Mouse (Mus musculus) intestine, embryonic 16.5 days (tissue): ENCODE measurements around the gene Med27. TPM values are rescaled to one million over a fixed set of nuclear protein-coding genes. Genes with fewer than 3 reads are reported as not detected.

Experiments
- ATAC-seq: fragments of 200-750 bp; cut with Nextera tagmentation; 2 replicates; pipeline ENCODE4 v1.8.0; 2017; ENCODE audit warnings: moderate TSS enrichment, moderate library complexity
- H3K27ac ChIP-seq: fragments of 300-500 bp; sonication (generic); 2 replicates; pipeline ENCODE4 v1.5.1; 2014; ENCODE audit warnings: mild to moderate bottlenecking, low read length
- H3K27me3 ChIP-seq: fragments of 300-500 bp; sonication (generic); replicated peaks from 2 replicates; pipeline ENCODE4 v1.6.1; 2014; ENCODE audit warnings: low read length, control low read depth, mixed read lengths; ENCODE audit not compliant: control insufficient read depth, insufficient read depth
- H3K36me3 ChIP-seq: fragments of 300-500 bp; sonication (generic); 2 replicates; pipeline ENCODE4 v1.6.1; 2014; ENCODE audit warnings: low read length, control low read depth; ENCODE audit not compliant: control insufficient read depth, insufficient read depth
- H3K4me1 ChIP-seq: fragments of 300-500 bp; sonication (generic); 2 replicates; pipeline ENCODE4 v1.6.1; 2014; ENCODE audit warnings: low read length, control low read depth, mixed read lengths; ENCODE audit not compliant: control insufficient read depth, insufficient read depth
- H3K4me2 ChIP-seq: fragments of 300-500 bp; sonication (generic); 2 replicates; pipeline ENCODE4 v1.6.1; 2014; ENCODE audit warnings: low read depth, low read length, control low read depth
- H3K4me3 ChIP-seq: fragments of 300-500 bp; sonication (generic); 2 replicates; pipeline ENCODE4 v1.5.1; 2014; ENCODE audit warnings: mild to moderate bottlenecking, low read length
- H3K9ac ChIP-seq: fragments of 300-500 bp; sonication (generic); 2 replicates; pipeline ENCODE4 v1.6.1; 2014; ENCODE audit warnings: low read depth, low read length
- H3K9me3 ChIP-seq: fragments of 300-500 bp; sonication (generic); 2 replicates; pipeline ENCODE4 v1.6.1; 2016; ENCODE audit warnings: low read length, control low read depth; ENCODE audit not compliant: control insufficient read depth
- WGBS: fragments of 180-500 bp; shearing (Covaris S2); extraction: QIAGEN DNeasy Blood & Tissue Kit; methylation state at CpG from one replicate; pipeline ENCODE4 v1.1.7; 2014; 5-methylcytosine and 5-hydroxymethylcytosine counted together
- polyA plus RNA-seq: library from polyadenylated mRNA; unstranded; fragments of >200 nt; fragmentation: Nextera tagmentation; extraction: Ambion mirVana; gene quantifications from 2 replicates; pipeline ENCODE4 v1.2.1, GENCODE M21; 2015

The Med27 gene
- polyA plus RNA-seq, 1 experiment from 2014 or later, result 41.4 TPM

DNA sequence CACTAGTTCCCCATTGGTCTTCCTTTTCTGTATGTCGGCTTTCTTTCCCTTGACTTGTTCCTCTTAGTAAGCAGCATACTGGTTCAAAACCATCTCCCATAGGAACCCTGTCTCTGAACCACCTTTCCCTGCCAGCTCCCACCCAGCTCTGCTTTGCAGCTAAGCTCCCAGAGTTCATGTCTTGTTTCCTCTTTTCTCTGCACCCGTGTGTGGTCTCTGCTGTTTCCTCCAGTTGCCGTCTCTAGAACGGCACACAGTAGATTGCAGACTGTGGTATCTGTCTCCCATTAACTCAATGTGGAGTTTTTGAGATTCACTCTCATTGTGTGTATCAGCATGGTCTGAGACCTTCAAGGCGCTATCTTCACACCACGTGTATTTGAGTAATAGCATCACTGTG is 71.9 kb downstream of the Med27 start:
- no peaks in the 10 kb centered on the region for H3K36me3 ChIP-seq
- H3K4me2 ChIP-seq, result no peak overlapping the region
- H3K9ac ChIP-seq, result no peak overlapping the region
- WGBS, result 66% methylated on average over 6 of the region's 6 CpGs
- no peak for ATAC-seq
- no peaks in the 10 kb centered on the region for H3K27me3 ChIP-seq
- peaks cover 18% of the 10 kb centered on the region for H3K4me1 ChIP-seq
- no peaks in the 10 kb centered on the region for H3K9me3 ChIP-seq
- no peak overlapping the region for H3K27ac ChIP-seq
- no peak overlapping the region for H3K4me3 ChIP-seq

DNA sequence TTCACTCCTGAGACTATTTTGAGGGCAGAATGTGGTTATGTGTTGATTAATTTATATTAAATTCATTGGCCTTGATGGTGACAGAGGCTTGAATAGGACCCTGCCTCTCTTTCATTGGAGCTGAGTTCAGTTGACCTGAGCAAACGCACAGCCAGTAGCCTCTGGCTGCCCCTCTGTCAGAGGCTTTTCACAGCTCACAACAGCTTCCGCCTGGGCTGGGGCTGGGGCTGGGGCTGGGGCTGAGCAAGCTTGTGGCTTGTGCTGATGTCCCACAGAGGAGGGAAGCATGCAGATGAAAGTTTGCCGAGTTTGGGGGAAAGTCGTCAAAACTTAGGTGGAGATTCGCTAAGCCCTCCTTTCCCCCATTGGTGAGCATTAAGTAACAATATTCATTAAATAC is 72.8 kb downstream of the Med27 start:
- Histone ChIP-seq H3K36me3 (no peaks in the 10 kb centered on the region), H3K4me1 (peaks cover 14% of the 10 kb centered on the region; the same call in 1 of the 2 replicates), H3K4me3 (no peak overlapping the region), H3K9ac (no peak overlapping the region), H3K4me2 (no peak overlapping the region), H3K27me3 (no peaks in the 10 kb centered on the region), H3K27ac (no peak overlapping the region), H3K9me3 (no peaks in the 10 kb centered on the region)
- WGBS, result 53% methylated on average over 5 of the region's 5 CpGs
- ATAC-seq, result no peak

DNA sequence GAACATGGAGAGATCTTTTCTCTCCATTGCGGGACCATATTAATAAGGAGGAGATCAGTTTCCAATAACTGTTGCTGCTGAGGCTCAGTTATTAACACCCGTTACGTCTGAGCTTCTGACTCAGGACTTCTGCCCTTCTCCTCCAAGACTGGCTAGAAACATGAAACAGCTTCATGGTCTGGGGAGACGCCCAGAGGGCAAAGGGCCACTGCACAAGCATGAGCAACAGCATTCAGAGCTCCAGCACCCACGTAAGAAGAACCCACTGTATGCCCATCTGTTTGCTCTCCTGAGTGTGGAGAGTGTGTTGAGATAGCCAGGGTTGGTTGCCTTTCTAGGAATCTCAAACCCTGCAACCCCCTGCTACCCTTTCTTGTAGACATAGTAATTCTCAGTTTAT is 73.3 kb downstream of the Med27 start:
- Histone ChIP-seq H3K9me3 (no peaks in the 10 kb centered on the region), H3K4me3 (no peak overlapping the region), H3K27me3 (no peaks in the 10 kb centered on the region), H3K9ac (no peak overlapping the region), H3K27ac (no peak overlapping the region), H3K4me2 (no peak overlapping the region), H3K4me1 (peaks cover 14% of the 10 kb centered on the region; the same call in 1 of the 2 replicates), H3K36me3 (no peaks in the 10 kb centered on the region)
- 74% methylated on average over 5 of the region's 5 CpGs for WGBS
- 0 out of 2 replicates have a peak, but pooled peaks have one; percentile 53 for ATAC-seq

DNA sequence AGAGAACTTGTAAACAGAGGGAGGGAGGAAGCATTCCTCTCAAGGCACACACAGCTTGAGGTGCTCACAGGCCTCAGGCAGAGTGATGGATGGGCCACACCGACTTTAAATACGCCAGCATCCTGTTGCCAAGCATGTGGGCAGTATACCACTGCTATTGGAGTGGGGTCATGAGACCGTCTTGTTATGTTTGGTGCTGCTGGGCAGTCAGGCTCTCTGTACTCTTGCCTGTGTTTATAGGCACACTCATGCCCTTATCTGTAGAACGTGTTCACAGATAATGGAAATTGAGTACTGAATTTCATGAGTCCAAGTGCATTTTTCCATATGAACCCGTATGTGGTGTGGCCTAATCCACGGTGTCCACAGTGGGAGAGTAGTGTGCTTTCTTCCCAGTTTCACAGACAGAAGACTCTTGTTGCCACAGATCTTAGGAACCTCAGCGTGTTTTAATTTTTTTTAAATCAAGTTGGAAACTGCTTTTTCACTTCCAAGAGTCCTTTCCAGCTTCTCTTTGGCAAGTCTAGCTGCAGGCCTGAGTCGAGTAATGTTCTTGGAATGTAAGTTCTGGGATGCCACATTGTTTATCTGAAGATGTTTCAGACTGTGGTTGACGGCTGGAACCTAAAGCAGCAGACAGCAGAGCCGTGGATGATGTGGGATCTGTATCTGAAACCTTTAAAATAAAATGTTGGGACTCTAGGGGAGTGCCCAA is 75.7 kb downstream of the Med27 start:
- WGBS, result 50% methylated on average over 10 of the region's 10 CpGs
- ATAC-seq, result no peak
- Histone ChIP-seq H3K4me1 (peaks cover 14% of the 10 kb centered on the region; the same call in 1 of the 2 replicates), H3K4me3 (no peak overlapping the region), H3K9me3 (no peaks in the 10 kb centered on the region), H3K4me2 (no peak overlapping the region), H3K27me3 (no peaks in the 10 kb centered on the region), H3K9ac (no peak overlapping the region), H3K27ac (no peak overlapping the region), H3K36me3 (no peaks in the 10 kb centered on the region)

DNA sequence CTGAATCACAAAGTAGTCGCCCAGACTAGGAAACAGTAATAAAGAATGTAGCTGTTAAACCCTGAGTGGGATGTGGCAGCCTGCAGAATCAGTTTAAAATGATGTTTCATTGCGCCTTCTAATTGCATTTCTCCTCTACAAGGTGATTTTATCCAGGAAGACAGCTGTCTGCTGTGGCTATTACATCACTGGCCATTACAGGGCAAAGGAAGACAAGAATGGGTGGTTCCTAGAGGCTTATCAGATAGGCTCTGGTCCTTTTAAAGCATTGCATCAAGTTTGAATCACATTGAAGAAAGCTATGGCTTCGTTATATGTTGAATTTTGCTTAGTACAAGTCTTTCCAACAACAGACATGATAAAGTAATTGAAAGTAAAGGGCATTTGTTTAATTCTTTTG is 76.4 kb downstream of the Med27 start:
- 80% methylated on average over 3 of the region's 3 CpGs for WGBS
- no peak overlapping the region for H3K27ac ChIP-seq
- no peak overlapping the region for H3K4me2 ChIP-seq
- no peaks in the 10 kb centered on the region for H3K36me3 ChIP-seq
- H3K9me3 ChIP-seq, result no peaks in the 10 kb centered on the region
- no peaks in the 10 kb centered on the region for H3K27me3 ChIP-seq
- no peak for ATAC-seq
- peaks cover 14% of the 10 kb centered on the region; the same call in 1 of the 2 replicates for H3K4me1 ChIP-seq
- H3K9ac ChIP-seq, result no peak overlapping the region
- no peak overlapping the region for H3K4me3 ChIP-seq

DNA sequence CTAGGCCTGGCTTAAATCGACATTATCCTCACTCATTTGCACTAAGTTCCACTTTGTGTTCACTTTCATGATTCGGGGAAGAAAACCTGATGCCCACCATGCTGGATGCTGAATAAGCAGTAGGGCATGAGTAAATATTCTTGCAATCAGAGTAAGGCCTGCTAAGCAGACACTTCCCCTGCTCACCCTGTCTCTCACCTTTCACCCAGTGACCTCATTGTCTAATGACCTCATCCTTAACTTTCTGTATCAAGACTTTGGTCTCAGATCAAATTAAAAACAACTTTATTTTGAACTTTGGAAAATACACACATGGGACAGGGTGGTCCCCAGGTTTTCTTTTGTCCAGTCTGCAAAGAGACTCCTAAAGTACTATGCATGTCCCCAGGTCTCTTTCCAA is 78.8 kb downstream of the Med27 start:
- H3K4me3 ChIP-seq, result no peak overlapping the region
- no peaks in the 10 kb centered on the region for H3K27me3 ChIP-seq
- H3K4me2 ChIP-seq, result no peak overlapping the region
- WGBS, result 75% methylated on average over 2 of the region's 2 CpGs
- no peaks in the 10 kb centered on the region for H3K9me3 ChIP-seq
- H3K27ac ChIP-seq, result no peak overlapping the region
- peaks cover 11% of the 10 kb centered on the region; the same call in 1 of the 2 replicates for H3K4me1 ChIP-seq
- no peak for ATAC-seq
- H3K9ac ChIP-seq, result no peak overlapping the region
- H3K36me3 ChIP-seq, result no peaks in the 10 kb centered on the region

DNA sequence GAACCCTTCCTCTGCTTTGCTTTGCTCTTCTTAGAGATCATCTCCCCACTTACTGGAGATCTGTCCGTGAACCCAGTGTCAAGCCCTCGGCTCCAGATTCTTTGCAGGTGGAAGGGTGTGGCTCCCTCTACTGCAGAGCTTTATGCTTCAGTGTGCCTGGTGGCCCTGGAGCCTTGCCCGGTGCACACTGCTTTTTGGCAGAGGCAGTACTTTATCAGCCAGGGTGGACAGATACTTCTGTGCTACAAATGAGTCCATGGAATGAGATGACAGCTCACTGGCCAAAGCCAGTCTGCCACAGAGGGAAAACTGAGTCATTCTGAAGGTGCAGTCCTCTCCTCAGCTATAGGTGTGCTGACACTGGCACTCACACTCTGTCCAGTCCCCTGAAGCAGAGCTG is 80.1 kb downstream of the Med27 start:
- Histone ChIP-seq H3K4me1 (peaks cover 11% of the 10 kb centered on the region; the same call in 1 of the 2 replicates), H3K27ac (no peak overlapping the region), H3K4me2 (no peak overlapping the region), H3K27me3 (no peaks in the 10 kb centered on the region), H3K9me3 (no peaks in the 10 kb centered on the region), H3K36me3 (no peaks in the 10 kb centered on the region), H3K9ac (no peak overlapping the region), H3K4me3 (no peak overlapping the region)
- 71% methylated on average over 3 of the region's 3 CpGs for WGBS
- ATAC-seq, result no peak

DNA sequence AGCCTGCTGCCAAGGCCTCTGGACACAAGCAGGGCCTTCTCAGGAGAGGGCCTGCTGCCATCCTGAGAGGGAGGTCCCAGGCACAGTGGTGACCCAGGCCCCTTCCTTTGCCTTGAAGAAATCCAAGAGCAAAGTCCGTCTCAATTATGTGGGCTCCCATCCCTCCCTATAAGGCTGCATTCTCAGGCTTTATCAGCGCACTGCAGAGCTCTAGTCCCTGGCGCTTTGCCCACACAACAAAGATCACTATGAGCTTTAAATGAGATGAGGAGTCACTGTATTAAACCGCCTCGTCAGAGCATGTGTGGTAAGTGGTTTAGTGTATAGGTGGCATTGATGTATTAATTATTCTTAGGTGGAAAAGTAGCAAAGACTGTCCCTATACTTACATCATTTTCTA is 85.9 kb downstream of the Med27 start:
- H3K4me3 ChIP-seq, result no peak overlapping the region
- no peak overlapping the region for H3K27ac ChIP-seq
- H3K36me3 ChIP-seq, result no peaks in the 10 kb centered on the region
- no peak overlapping the region for H3K4me2 ChIP-seq
- ATAC-seq, result no peak
- H3K4me1 ChIP-seq, result peaks cover 4% of the 10 kb centered on the region; the same call in 1 of the 2 replicates
- no peaks in the 10 kb centered on the region for H3K27me3 ChIP-seq
- H3K9me3 ChIP-seq, result no peaks in the 10 kb centered on the region
- no peak overlapping the region for H3K9ac ChIP-seq
- whole genome bisulfite sequencing, result 63% methylated on average over 5 of the region's 5 CpGs

DNA sequence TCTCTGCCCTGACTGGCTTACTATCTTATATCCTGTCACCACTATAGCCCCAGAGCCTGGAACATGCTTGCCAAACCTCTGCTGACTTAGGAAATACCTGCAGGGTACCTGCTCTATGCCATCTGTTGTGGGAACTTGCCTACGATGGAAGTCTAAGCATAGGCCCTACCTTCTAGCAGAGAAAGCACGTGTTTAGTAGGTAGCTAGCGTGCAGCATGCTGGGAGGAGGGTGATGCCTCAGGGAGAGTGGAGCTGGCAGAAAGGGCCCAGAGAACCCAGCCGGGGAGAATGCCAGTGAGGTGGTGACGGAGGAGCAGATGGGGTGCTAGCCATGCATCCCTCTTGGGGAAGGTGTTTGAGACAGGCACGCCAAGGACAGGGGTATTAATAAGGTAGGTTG is 89.8 kb downstream of the Med27 start:
- Histone ChIP-seq H3K9ac (no peak overlapping the region), H3K27ac (no peak overlapping the region), H3K4me1 (peaks cover 10% of the 10 kb centered on the region), H3K36me3 (no peaks in the 10 kb centered on the region), H3K9me3 (no peaks in the 10 kb centered on the region), H3K4me2 (no peak overlapping the region), H3K27me3 (no peaks in the 10 kb centered on the region), H3K4me3 (no peak overlapping the region)
- no peak for ATAC-seq
- WGBS, result 87% methylated on average over 6 of the region's 6 CpGs

DNA sequence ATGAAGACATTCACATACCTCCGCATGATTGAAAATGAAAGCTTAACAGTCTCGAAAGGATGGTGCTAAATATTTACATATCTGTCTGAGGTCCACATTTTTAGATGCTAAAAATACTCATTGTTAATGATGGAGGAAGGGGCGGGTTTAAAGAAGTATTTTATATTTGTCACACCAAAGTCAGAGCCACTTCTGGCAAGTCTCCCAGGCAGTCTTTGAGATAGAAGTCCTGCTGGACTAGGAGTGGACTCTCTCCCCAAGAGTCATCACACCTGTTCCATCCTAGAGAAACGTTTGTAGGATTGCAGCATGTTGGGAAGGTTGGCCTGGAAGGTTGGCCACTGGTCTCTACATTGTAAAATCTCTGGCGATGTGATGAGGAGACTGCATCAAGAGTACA is 90.5 kb downstream of the Med27 start:
- H3K4me1 ChIP-seq, result peaks cover 10% of the 10 kb centered on the region
- WGBS, result 67% methylated on average over 5 of the region's 5 CpGs
- H3K9ac ChIP-seq, result no peak overlapping the region
- H3K9me3 ChIP-seq, result no peaks in the 10 kb centered on the region
- no peaks in the 10 kb centered on the region for H3K27me3 ChIP-seq
- H3K27ac ChIP-seq, result no peak overlapping the region
- no peak for ATAC-seq
- no peak overlapping the region for H3K4me2 ChIP-seq
- no peak overlapping the region for H3K4me3 ChIP-seq
- H3K36me3 ChIP-seq, result no peaks in the 10 kb centered on the region
